Mouse (Mus musculus) liver, embryonic 14.5 days (tissue): ENCODE data around the gene Cstb. TPM values are rescaled to one million over a fixed set of nuclear protein-coding genes. Genes with fewer than 3 reads are reported as not detected.

ENCODE experiments used
- ATAC-seq: fragments of 200-750 bp; cut with Nextera tagmentation; 2 replicates; pipeline ENCODE4 v1.8.0; 2017; ENCODE audit warnings: moderate number of reproducible peaks, mild to moderate bottlenecking, moderate library complexity; ENCODE audit not compliant: insufficient read depth
- DNase-seq, 3 experiments: peaks; one replicate each; pipeline ENCODE4 v3.0.0-alpha.2; 2012 to 2013; ENCODE audit warnings: low read depth in 3 of 3, low spot score in 3 of 3
- H3K27ac ChIP-seq: fragments of 300-500 bp; sonication (generic); 2 replicates; pipeline ENCODE4 v1.5.1; 2014; ENCODE audit warnings: moderate library complexity, mild to moderate bottlenecking, control low read depth, inconsistent platforms
- H3K27me3 ChIP-seq: fragments of 300-500 bp; sonication (generic); 2 replicates; pipeline ENCODE4 v1.6.1; 2014; ENCODE audit warnings: mild to moderate bottlenecking, low read length, moderate library complexity; ENCODE audit not compliant: control insufficient read depth, insufficient read depth
- H3K36me3 ChIP-seq: fragments of 300-500 bp; sonication (generic); replicated peaks from 2 replicates; pipeline ENCODE4 v1.6.1; 2014; ENCODE audit warnings: low read depth; ENCODE audit not compliant: control insufficient read depth, insufficient read depth
- H3K4me1 ChIP-seq, 2 experiments: fragments of 200-500 bp in 1 of 2; fragments of 300-500 bp in 1 of 2; sonication (generic) in 1 of 2; replicated peaks; 2 replicates each; pipeline ENCODE4 v1.6.1; 2012 to 2014; ENCODE audit warnings: antibody characterized with exemption in 1 of 2, inconsistent platforms in 1 of 2, low read length in 1 of 2; ENCODE audit not compliant: control insufficient read depth in 2 of 2, insufficient read depth in 2 of 2
- H3K4me2 ChIP-seq: fragments of 300-500 bp; sonication (generic); 2 replicates; pipeline ENCODE4 v1.6.1; 2014; ENCODE audit warnings: low read depth, mild to moderate bottlenecking, control low read depth, moderate library complexity
- H3K4me3 ChIP-seq, 2 experiments: fragments of 200-500 bp in 1 of 2; fragments of 300-500 bp in 1 of 2; sonication (generic) in 1 of 2; 2 replicates each; pipeline ENCODE4 v1.5.1; 2012 to 2014; ENCODE audit warnings: low read depth in 2 of 2, low read length in 2 of 2, mild to moderate bottlenecking in 2 of 2, control low read depth in 1 of 2, inconsistent platforms in 1 of 2, moderate library complexity in 1 of 2; ENCODE audit not compliant: insufficient read depth in 1 of 2
- H3K9ac ChIP-seq: fragments of 300-500 bp; sonication (generic); replicated peaks from 2 replicates; pipeline ENCODE4 v1.6.1; 2014; ENCODE audit warnings: mild to moderate bottlenecking, control low read depth, moderate library complexity
- H3K9me3 ChIP-seq: fragments of 300-500 bp; sonication (generic); 2 replicates; pipeline ENCODE4 v1.6.1; 2016; ENCODE audit warnings: low read length, mixed read lengths; ENCODE audit not compliant: control insufficient read depth
- CTCF ChIP-seq: IDR thresholded peaks from 2 replicates; pipeline ENCODE4 v1.5.1; 2016; ENCODE audit warnings: antibody characterized with exemption, low read depth, control low read depth
- EP300 ChIP-seq: IDR thresholded peaks from 2 replicates; pipeline ENCODE4 v1.6.1; 2016; ENCODE audit warnings: antibody characterized with exemption, low read depth
- WGBS: fragments of 180-500 bp; shearing (Covaris S2); extraction: QIAGEN DNeasy Blood & Tissue Kit; methylation state at CpG from one replicate; pipeline ENCODE4 v1.1.7; 2014; ENCODE audit not compliant: insufficient replicate concordance; 5-methylcytosine and 5-hydroxymethylcytosine counted together
- polyA plus RNA-seq, 2 experiments: library from polyadenylated mRNA; depleted of rRNA in 1 of 2; stranded (reverse) in 1 of 2; unstranded in 1 of 2; fragments of >200 nt; fragmentation: Nextera tagmentation in 1 of 2; extraction: Ambion mirVana in 1 of 2; gene quantifications; 2 replicates each; pipeline versions ENCODE4 v1.2.1 to v1.2.3; 2012 to 2014

Cstb gene
- polyA plus RNA-seq, 2 experiments = 58.1 to 122 TPM

GRCm38 (mm10) chr10:78464201-78464791 is 38.8 kb downstream of the Cstb start:
- H3K4me1 ChIP-seq = peaks cover 0 to 8% of the 10 kb centered on the region in 2 experiments; a peak in 1 of 4 replicates
- no peak for DNase-seq
- H3K36me3 ChIP-seq = no peaks in the 10 kb centered on the region
- peak overlapping the region; percentile 60 to 66 for H3K4me3 ChIP-seq
- ATAC-seq = peak; percentile 43
- H3K9me3 ChIP-seq = no peaks in the 10 kb centered on the region
- no peaks in the 10 kb centered on the region for H3K27me3 ChIP-seq
- H3K27ac ChIP-seq = no peak overlapping the region
- TF ChIP-seq CTCF (no peak), EP300 (no peak)
- H3K9ac ChIP-seq = peak overlapping the region; percentile 38
- peak overlapping the region; percentile 79 for H3K4me2 ChIP-seq
- WGBS = 2% methylated on average over 32 of the region's 32 CpGs

GRCm38 (mm10) chr10:78464792-78465207 is 39.3 kb downstream of the Cstb start, which contains the start of gene Pdxk:
Pdxk (minus strand) TSS chr10:78464975.
- WGBS = under 1% methylated on average over 35 of the region's 35 CpGs
- no peak for TF ChIP-seq EP300
- no peak for TF ChIP-seq CTCF
- Histone ChIP-seq H3K9me3 (no peaks in the 10 kb centered on the region), H3K9ac (peak within 1 kb of the TSS; percentile 38), H3K27ac (no peak within 1 kb of the TSS), H3K4me1 (peaks cover 0 to 8% of the 10 kb centered on the region in 2 experiments; a peak in 1 of 4 replicates), H3K4me3 (peak within 1 kb of the TSS; percentile 60 to 66), H3K27me3 (no peaks in the 10 kb centered on the region), H3K4me2 (peak within 1 kb of the TSS; percentile 79), H3K36me3 (no peaks in the 10 kb centered on the region)
- DNase-seq = peak; percentile 74 to 77 (median 76)
- ATAC-seq = peak; percentile 91

- WGBS = 35% methylated on average over 3 of the region's 3 CpGs
- H3K36me3 ChIP-seq = no peaks in the 10 kb centered on the region
- ATAC-seq (no peak), DNase-seq (no peak)
- peaks cover 0 to 8% of the 10 kb centered on the region in 2 experiments; a peak in 1 of 4 replicates for H3K4me1 ChIP-seq
- H3K9me3 ChIP-seq = no peaks in the 10 kb centered on the region
- H3K4me2 ChIP-seq = peak overlapping the region; percentile 79
- no peak overlapping the region for H3K27ac ChIP-seq
- H3K9ac ChIP-seq = no peak overlapping the region
- H3K4me3 ChIP-seq = no peak overlapping the region
- H3K27me3 ChIP-seq = no peaks in the 10 kb centered on the region
- TF ChIP-seq CTCF (no peak), EP300 (no peak)
Observed at GRCm38 (mm10) chr10:78465472-78465871, 40.0 kb downstream of the Cstb start.

GRCm38 (mm10) chr10:78466647-78467046 is 41.2 kb downstream of the Cstb start:
- Histone ChIP-seq H3K4me2 (no peak overlapping the region), H3K4me3 (no peak overlapping the region), H3K36me3 (no peaks in the 10 kb centered on the region), H3K9me3 (no peaks in the 10 kb centered on the region), H3K27me3 (no peaks in the 10 kb centered on the region), H3K9ac (no peak overlapping the region), H3K27ac (no peak overlapping the region), H3K4me1 (peaks cover 0 to 12% of the 10 kb centered on the region in 2 experiments; a peak in 1 of 4 replicates)
- no peak for ATAC-seq
- 70% methylated on average over 9 of the region's 9 CpGs for WGBS
- no peak for TF ChIP-seq EP300
- no peak for TF ChIP-seq CTCF
- no peak for DNase-seq

GRCm38 (mm10) chr10:78467761-78468310 is 42.4 kb downstream of the Cstb start:
- DNase-seq = no peak
- Histone ChIP-seq H3K9me3 (no peaks in the 10 kb centered on the region), H3K9ac (no peak overlapping the region), H3K4me2 (no peak overlapping the region), H3K36me3 (no peaks in the 10 kb centered on the region), H3K4me1 (peaks cover 0 to 12% of the 10 kb centered on the region in 2 experiments; a peak in 1 of 4 replicates), H3K4me3 (no peak overlapping the region), H3K27me3 (no peaks in the 10 kb centered on the region), H3K27ac (no peak overlapping the region)
- 66% methylated on average over 2 of the region's 2 CpGs for WGBS
- no peak for ATAC-seq
- no peak for TF ChIP-seq CTCF
- no peak for TF ChIP-seq EP300
